Mouse (Mus musculus) layer of hippocampus, adult 9-11 months (tissue): ENCODE data around the gene Mmp20.
A peak's percentile ranks its signal among the peaks of the same experiment; 100 is the strongest.

ENCODE experiments used
- DNase-seq: peaks from one replicate; pipeline ENCODE4 v3.0.0; 2022

Gene Mmp20

GRCm38 (mm10) chr9:7627931-7628330 is at the start of gene Mmp20:
Gene Mmp20 (plus strand): TSS chr9:7628231.
- no peak for DNase-seq

GRCm38 (mm10) chr9:7590063-7590462 is 38.0 kb upstream of the Mmp20 start:
- no peak for DNase-seq

GRCm38 (mm10) chr9:7593272-7593812 is 34.7 kb upstream of the Mmp20 start:
- DNase-seq: no peak

GRCm38 (mm10) chr9:7594816-7595540 is 33.1 kb upstream of the Mmp20 start:
- DNase-seq: peak; percentile 92

GRCm38 (mm10) chr9:7602982-7603742 is 24.9 kb upstream of the Mmp20 start:
- DNase-seq: peak; percentile 42

- DNase-seq: no peak
Observed at GRCm38 (mm10) chr9:7604005-7604404, 24.0 kb upstream of the Mmp20 start.

GRCm38 (mm10) chr9:7605638-7606037 is 22.4 kb upstream of the Mmp20 start:
- DNase-seq: no peak

- DNase-seq: no peak
Observed at GRCm38 (mm10) chr9:7622582-7622981, 5.4 kb upstream of the Mmp20 start.

GRCm38 (mm10) chr9:7633936-7634335 is 5.9 kb downstream of the Mmp20 start:
- no peak for DNase-seq

GRCm38 (mm10) chr9:7647901-7648300 is 19.9 kb downstream of the Mmp20 start:
- no peak for DNase-seq

- DNase-seq: no peak
Observed at GRCm38 (mm10) chr9:7650397-7651180, 22.6 kb downstream of the Mmp20 start.

GRCm38 (mm10) chr9:7652351-7653085 is 24.5 kb downstream of the Mmp20 start:
- DNase-seq: no peak

- no peak for DNase-seq
Observed at GRCm38 (mm10) chr9:7657946-7658345, 29.9 kb downstream of the Mmp20 start.

GRCm38 (mm10) chr9:7659469-7660020 is 31.5 kb downstream of the Mmp20 start:
- no peak for DNase-seq

- DNase-seq: no peak
Observed at GRCm38 (mm10) chr9:7661371-7661770, 33.3 kb downstream of the Mmp20 start.

GRCm38 (mm10) chr9:7669674-7670073 is 41.6 kb downstream of the Mmp20 start:
- DNase-seq: no peak

GRCm38 (mm10) chr9:7672985-7673384 is 45.0 kb downstream of the Mmp20 start:
- no peak for DNase-seq

- no peak for DNase-seq
Observed at GRCm38 (mm10) chr9:7678154-7678837, 50.3 kb downstream of the Mmp20 start.

- DNase-seq: no peak
Observed at GRCm38 (mm10) chr9:7682081-7682618, 54.1 kb downstream of the Mmp20 start.

GRCm38 (mm10) chr9:7686024-7686423 is 58.0 kb downstream of the Mmp20 start:
- no peak for DNase-seq

GRCm38 (mm10) chr9:7689799-7690198 is 61.8 kb downstream of the Mmp20 start:
- DNase-seq: no peak
